Mouse (Mus musculus): ENCODE measurements around the gene Mill1.
"Not testable (repeated sequence)": the region's sequence is repeated elsewhere in the genome, so short reads cannot be mapped to it uniquely, and the experiment has no call there.

Gene Mill1

GRCm38 (mm10) chr7:18245047-18245446 lies at the start of gene Mill1:
TSS of gene Mill1 (plus strand) at chr7:18245347.
- DNase-seq (ENCODE audit: low read depth) = no peak

- no peak for DNase-seq (ENCODE audit: low read depth)
Observed at GRCm38 (mm10) chr7:18210938-18211337, 34.2 kb upstream of the Mill1 start.

GRCm38 (mm10) chr7:18214699-18215098 lies 30.4 kb upstream of the Mill1 start:
- DNase-seq (ENCODE audit: low read depth) = no peak

- DNase-seq (ENCODE audit: low read depth) = no peak
Observed at GRCm38 (mm10) chr7:18238561-18238960, 6.6 kb upstream of the Mill1 start.

- no peak for DNase-seq (ENCODE audit: low read depth)
Observed at GRCm38 (mm10) chr7:18241217-18241616, 3.9 kb upstream of the Mill1 start.

- DNase-seq (ENCODE audit: low read depth) = not testable (repeated sequence)
Observed at GRCm38 (mm10) chr7:18243959-18244573, 1.1 kb upstream of the Mill1 start.

- no peak for DNase-seq (ENCODE audit: low read depth)
Observed at GRCm38 (mm10) chr7:18260219-18260618, 15.1 kb downstream of the Mill1 start.

GRCm38 (mm10) chr7:18265089-18265488 lies 19.9 kb downstream of the Mill1 start:
- DNase-seq (ENCODE audit: low read depth) = no peak
